Mouse (Mus musculus) heart, adult 10 weeks (tissue): ENCODE results near the gene Polm. TPM values are rescaled to one million over a fixed set of nuclear protein-coding genes. Genes with fewer than 3 reads are reported as not detected.

Source experiments
- polyA plus RNA-seq: library from polyadenylated mRNA; stranded (reverse); fragments of 350-450 nt; fragmentation: Illumina TruSeq; extraction: RNeasy Lipid Tissue Mini Kit (QIAGEN cat#74804); gene quantifications from one replicate; pipeline ENCODE4 v1.2.3, GENCODE M21; 2014; ENCODE audit warnings: low read depth, low replicate concordance

Polm gene
- 4.5 TPM for polyA plus RNA-seq

GRCm38 (mm10) chr11:5837251-5838246 lies at the start of gene Polm:
Polm (minus strand) TSS chr11:5838016.

DNA sequence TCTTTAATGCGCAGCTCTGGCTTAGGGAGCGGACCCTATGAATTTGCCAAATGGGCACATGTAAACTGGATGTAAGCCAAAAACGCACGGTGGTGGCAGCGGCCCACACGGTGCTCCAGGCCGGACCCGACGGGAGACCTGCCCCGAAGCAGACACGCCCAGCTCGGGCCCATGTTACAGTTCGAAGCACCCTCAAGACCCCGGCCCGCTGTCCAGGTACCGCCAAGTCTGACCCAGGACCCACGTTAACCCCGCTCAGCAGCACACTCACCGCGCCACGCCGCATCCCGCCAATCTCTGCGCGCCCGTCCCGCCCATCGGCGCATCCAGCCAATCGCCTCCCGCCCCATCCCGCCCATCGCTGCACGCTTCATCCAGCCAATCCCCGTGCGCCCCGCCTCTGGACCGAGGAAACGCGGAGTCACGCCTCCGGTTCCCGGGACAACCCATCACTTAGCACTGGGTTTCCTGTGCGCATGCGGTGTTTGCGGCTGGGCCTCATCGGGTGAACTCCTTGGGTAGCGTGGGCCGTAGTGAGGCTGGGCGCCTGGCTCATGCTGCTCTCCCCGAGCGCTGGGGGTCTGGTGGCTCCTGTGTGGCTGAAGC lies 40.2 kb upstream of the Polm start, which contains the start of gene Pold2:
TSS of gene Pold2 (minus strand) at position 372 of the 606 bp plus-strand sequence.

GRCm38 (mm10) chr11:5861678-5862393 lies 24.0 kb upstream of the Polm start, which contains the start of gene Aebp1:
Aebp1 (plus strand) TSS chr11:5861947.

GRCm38 (mm10) chr11:5803551-5803981 lies 34.2 kb downstream of the Polm start, which contains the start of gene Pgam2:
Pgam2 (minus strand) TSS chr11:5803733.

GRCm38 (mm10) chr11:5788056-5789014 lies 49.5 kb downstream of the Polm start, which contains the start of gene Dbnl:
Dbnl (plus strand) TSS chr11:5788488.

Other genes with a start within 250 kb of the Polm start
- gene Mrps24, start 122.3 kb downstream of the Polm start, polyA plus RNA-seq: 124 TPM
- 36.6 TPM for gene Urgcp, start 75.6 kb downstream of the Polm start, polyA plus RNA-seq
- gene Dbnl, start 49.5 kb downstream of the Polm start, polyA plus RNA-seq: 29.6 TPM
- gene Pgam2, start 34.3 kb downstream of the Polm start, polyA plus RNA-seq: 939 TPM
- 23.7 TPM for gene Aebp1, start 23.9 kb upstream of the Polm start, polyA plus RNA-seq
- gene Pold2, start 40.3 kb upstream of the Polm start, polyA plus RNA-seq: 33.1 TPM
- 2,189 TPM for gene Myl7, start 60.8 kb upstream of the Polm start, polyA plus RNA-seq
- 16.7 TPM for gene Gck, start 112.1 kb upstream of the Polm start, polyA plus RNA-seq
- gene Ykt6, start 117.7 kb upstream of the Polm start, polyA plus RNA-seq: 62.0 TPM
- 7.6 TPM for gene Camk2b, start 228.3 kb upstream of the Polm start, polyA plus RNA-seq